Mouse (Mus musculus): ENCODE data around the gene Gm20481. TPM values are rescaled to one million over a fixed set of nuclear protein-coding genes. Genes with fewer than 3 reads are reported as not detected.

Gm20481 gene
- polyA plus RNA-seq, 1 experiment from 2014 or later, result not detected

GRCm38 (mm10) chr17:35016791-35017705 lies 47.3 kb downstream of the Gm20481 start:
- H3K36me3 ChIP-seq (replicated peaks), result peaks cover 63% of the 10 kb centered on the region
- DNase-seq (ENCODE audit: low spot score), result no peak
- no peak overlapping the region for H3K27ac ChIP-seq (replicated peaks)
- WGBS, result 78% methylated on average over 10 of the region's 10 CpGs
- no peaks in the 10 kb centered on the region for H3K9me3 ChIP-seq
- peaks cover 14% of the 10 kb centered on the region for H3K4me1 ChIP-seq
- H3K4me3 ChIP-seq, result peak overlapping the region; percentile 11; the same call in 1 of the 2 replicates
- H3K27me3 ChIP-seq (replicated peaks; ENCODE audit: low read depth, poor library complexity, severe bottlenecking), result no peaks in the 10 kb centered on the region

- Histone ChIP-seq H3K27ac (replicated peaks) (no peak overlapping the region), H3K27me3 (replicated peaks; ENCODE audit: low read depth, poor library complexity, severe bottlenecking) (no peaks in the 10 kb centered on the region), H3K4me1 (peaks cover 15% of the 10 kb centered on the region), H3K4me3 (0 out of 2 replicates have a peak overlapping the region, but pooled peaks have one; percentile 11), H3K36me3 (replicated peaks) (peaks cover 57% of the 10 kb centered on the region), H3K9me3 (no peaks in the 10 kb centered on the region)
- WGBS, result 74% methylated on average over 14 of the region's 14 CpGs
- DNase-seq (ENCODE audit: low spot score), result no peak
Observed at GRCm38 (mm10) chr17:35017706-35018030, 48.0 kb downstream of the Gm20481 start.

- H3K4me1 ChIP-seq, result peaks cover 16% of the 10 kb centered on the region
- no peak overlapping the region for H3K4me3 ChIP-seq
- WGBS, result 86% methylated on average over 3 of the region's 3 CpGs
- no peaks in the 10 kb centered on the region for H3K9me3 ChIP-seq
- 0 out of 2 replicates have a peak overlapping the region, but pooled peaks have one; percentile 3 for H3K27ac ChIP-seq (replicated peaks)
- DNase-seq (ENCODE audit: low spot score), result no peak
- peaks cover 52% of the 10 kb centered on the region for H3K36me3 ChIP-seq (replicated peaks)
- H3K27me3 ChIP-seq (replicated peaks; ENCODE audit: low read depth, poor library complexity, severe bottlenecking), result no peaks in the 10 kb centered on the region
Observed at GRCm38 (mm10) chr17:35018171-35018570, 48.5 kb downstream of the Gm20481 start.

- Histone ChIP-seq H3K4me1 (peaks cover 33% of the 10 kb centered on the region), H3K27me3 (replicated peaks; ENCODE audit: low read depth, poor library complexity, severe bottlenecking) (no peaks in the 10 kb centered on the region), H3K4me3 (peak overlapping the region; percentile 25; the same call in 1 of the 2 replicates), H3K36me3 (replicated peaks) (peaks cover 35% of the 10 kb centered on the region), H3K9me3 (no peaks in the 10 kb centered on the region), H3K27ac (replicated peaks) (no peak overlapping the region)
- no peak for DNase-seq (ENCODE audit: low spot score)
- WGBS, result 82% methylated on average over 11 of the region's 11 CpGs
Observed at GRCm38 (mm10) chr17:35019894-35020293, 50.2 kb downstream of the Gm20481 start.

GRCm38 (mm10) chr17:35020551-35020950 lies 50.8 kb downstream of the Gm20481 start:
- WGBS, result 86% methylated on average over 8 of the region's 8 CpGs
- Histone ChIP-seq H3K4me1 (peaks cover 37% of the 10 kb centered on the region), H3K36me3 (replicated peaks) (peaks cover 28% of the 10 kb centered on the region), H3K27me3 (replicated peaks; ENCODE audit: low read depth, poor library complexity, severe bottlenecking) (no peaks in the 10 kb centered on the region), H3K27ac (replicated peaks) (no peak overlapping the region), H3K9me3 (no peaks in the 10 kb centered on the region), H3K4me3 (peak overlapping the region; percentile 41; the same call in 1 of the 2 replicates)
- DNase-seq (ENCODE audit: low spot score), result no peak

- H3K4me1 ChIP-seq, result peaks cover 44% of the 10 kb centered on the region
- no peaks in the 10 kb centered on the region for H3K9me3 ChIP-seq
- peak overlapping the region; percentile 78 for H3K27ac ChIP-seq (replicated peaks)
- peak overlapping the region; percentile 41 for H3K4me3 ChIP-seq
- peak; percentile 92 for DNase-seq (ENCODE audit: low spot score)
- H3K36me3 ChIP-seq (replicated peaks), result peaks cover 21% of the 10 kb centered on the region
- no peaks in the 10 kb centered on the region for H3K27me3 ChIP-seq (replicated peaks; ENCODE audit: low read depth, poor library complexity, severe bottlenecking)
- WGBS, result 5% methylated on average over 17 of the region's 17 CpGs
Observed at GRCm38 (mm10) chr17:35021163-35021808, 51.6 kb downstream of the Gm20481 start.

Other genes with a start within 250 kb of the Gm20481 start
- not detected in 2 replicates for gene C4b, start 226.0 kb upstream of the Gm20481 start, polyA plus RNA-seq (2016; fragmentation: Nextera tagmentation; extraction: Ambion mirVana)
- not detected in 2 replicates for gene Cyp21a1, start 165.4 kb upstream of the Gm20481 start, polyA plus RNA-seq (2016; fragmentation: Nextera tagmentation; extraction: Ambion mirVana)
- 24.6 and 26.4 TPM in 2 replicates for gene Stk19, start 133.0 kb upstream of the Gm20481 start, polyA plus RNA-seq (2016; fragmentation: Nextera tagmentation; extraction: Ambion mirVana)
- 78.1 and 88.8 TPM in 2 replicates for gene Dxo, start 132.9 kb upstream of the Gm20481 start, polyA plus RNA-seq (2016; fragmentation: Nextera tagmentation; extraction: Ambion mirVana)
- 57.1 and 57.3 TPM in 2 replicates for gene Skiv2l, start 119.7 kb upstream of the Gm20481 start, polyA plus RNA-seq (2016; fragmentation: Nextera tagmentation; extraction: Ambion mirVana)
- 129 and 144 TPM in 2 replicates for gene Nelfe, start 119.5 kb upstream of the Gm20481 start, polyA plus RNA-seq (2016; fragmentation: Nextera tagmentation; extraction: Ambion mirVana)
- 2.1 and 2.6 TPM in 2 replicates for gene Cfb, start 107.4 kb upstream of the Gm20481 start, polyA plus RNA-seq (2016; fragmentation: Nextera tagmentation; extraction: Ambion mirVana)
- 4.8 and 6.2 TPM in 2 replicates for gene Zbtb12, start 90.4 kb upstream of the Gm20481 start, polyA plus RNA-seq (2016; fragmentation: Nextera tagmentation; extraction: Ambion mirVana)
- not detected in 2 replicates for gene Gm20547, start 87.9 kb upstream of the Gm20481 start, polyA plus RNA-seq (2016; fragmentation: Nextera tagmentation; extraction: Ambion mirVana)
- 0.55 and 1.6 TPM in 2 replicates for gene C2, start 71.6 kb upstream of the Gm20481 start, polyA plus RNA-seq (2016; fragmentation: Nextera tagmentation; extraction: Ambion mirVana)
- gene Ehmt2, start 71.4 kb upstream of the Gm20481 start, polyA plus RNA-seq (2016; fragmentation: Nextera tagmentation; extraction: Ambion mirVana), result 96.5 and 103 TPM in 2 replicates
- gene Slc44a4, start 55.4 kb upstream of the Gm20481 start, polyA plus RNA-seq (2016; fragmentation: Nextera tagmentation; extraction: Ambion mirVana), result 0.21 and 0.44 TPM in 2 replicates
- gene Neu1, start 38.7 kb upstream of the Gm20481 start, polyA plus RNA-seq (2016; fragmentation: Nextera tagmentation; extraction: Ambion mirVana), result 14.0 and 19.3 TPM in 2 replicates
- gene Hspa1b, start 10.7 kb upstream of the Gm20481 start, polyA plus RNA-seq (2016; fragmentation: Nextera tagmentation; extraction: Ambion mirVana), result 0.13 and 0.15 TPM in 2 replicates
- 1.3 and 1.9 TPM in 2 replicates for gene Hspa1a, start 2.2 kb downstream of the Gm20481 start, polyA plus RNA-seq (2016; fragmentation: Nextera tagmentation; extraction: Ambion mirVana)
- gene Hspa1l, start 2.8 kb downstream of the Gm20481 start, polyA plus RNA-seq (2016; fragmentation: Nextera tagmentation; extraction: Ambion mirVana), result 1.1 TPM in 2 replicates
- gene Lsm2, start 11.9 kb downstream of the Gm20481 start, polyA plus RNA-seq (2016; fragmentation: Nextera tagmentation; extraction: Ambion mirVana), result 339 and 361 TPM in 2 replicates
- 197 and 223 TPM in 2 replicates for gene Vars, start 31.1 kb downstream of the Gm20481 start, polyA plus RNA-seq (2016; fragmentation: Nextera tagmentation; extraction: Ambion mirVana)
- 0.18 and 0.21 TPM in 2 replicates for gene Vwa7, start 46.7 kb downstream of the Gm20481 start, polyA plus RNA-seq (2016; fragmentation: Nextera tagmentation; extraction: Ambion mirVana)
- 4.2 and 5.6 TPM in 2 replicates for gene Sapcd1, start 58.1 kb downstream of the Gm20481 start, polyA plus RNA-seq (2016; fragmentation: Nextera tagmentation; extraction: Ambion mirVana)
- gene Msh5, start 76.8 kb downstream of the Gm20481 start, polyA plus RNA-seq (2016; fragmentation: Nextera tagmentation; extraction: Ambion mirVana), result 3.9 and 4.4 TPM in 2 replicates
- 190 and 191 TPM in 2 replicates for gene Clic1, start 80.1 kb downstream of the Gm20481 start, polyA plus RNA-seq (2016; fragmentation: Nextera tagmentation; extraction: Ambion mirVana)
- gene Ddah2, start 89.1 kb downstream of the Gm20481 start, polyA plus RNA-seq (2016; fragmentation: Nextera tagmentation; extraction: Ambion mirVana), result 482 and 503 TPM in 2 replicates
- gene Ly6g6c, start 95.5 kb downstream of the Gm20481 start, polyA plus RNA-seq (2016; fragmentation: Nextera tagmentation; extraction: Ambion mirVana), result 0.31 and 0.35 TPM in 2 replicates
- gene Mpig6b, start 96.3 kb downstream of the Gm20481 start, polyA plus RNA-seq (2016; fragmentation: Nextera tagmentation; extraction: Ambion mirVana), result 0.52 and 0.93 TPM in 2 replicates
- gene Ly6g6e, start 107.0 kb downstream of the Gm20481 start, polyA plus RNA-seq (2016; fragmentation: Nextera tagmentation; extraction: Ambion mirVana), result 0.83 and 1.00 TPM in 2 replicates
- 1.3 TPM in 1 of 2 replicates, not detected in the other for gene Ly6g6d, start 108.2 kb downstream of the Gm20481 start, polyA plus RNA-seq (2016; fragmentation: Nextera tagmentation; extraction: Ambion mirVana)
- gene Ly6g6f, start 115.7 kb downstream of the Gm20481 start, polyA plus RNA-seq (2016; fragmentation: Nextera tagmentation; extraction: Ambion mirVana), result 0.51 and 0.62 TPM in 2 replicates
- 59.4 and 60.0 TPM in 2 replicates for gene Abhd16a, start 119.4 kb downstream of the Gm20481 start, polyA plus RNA-seq (2016; fragmentation: Nextera tagmentation; extraction: Ambion mirVana)
- gene Ly6g5c, start 138.4 kb downstream of the Gm20481 start, polyA plus RNA-seq (2016; fragmentation: Nextera tagmentation; extraction: Ambion mirVana), result not detected in 2 replicates
- 1.5 and 1.6 TPM in 2 replicates for gene Ly6g5b, start 145.5 kb downstream of the Gm20481 start, polyA plus RNA-seq (2016; fragmentation: Nextera tagmentation; extraction: Ambion mirVana)
- 32.5 and 33.3 TPM in 2 replicates for gene Gpank1, start 151.5 kb downstream of the Gm20481 start, polyA plus RNA-seq (2016; fragmentation: Nextera tagmentation; extraction: Ambion mirVana)
- gene Csnk2b, start 152.1 kb downstream of the Gm20481 start, polyA plus RNA-seq (2016; fragmentation: Nextera tagmentation; extraction: Ambion mirVana), result 283 and 288 TPM in 2 replicates
- 9.6 and 9.7 TPM in 2 replicates for gene D17H6S53E, start 156.5 kb downstream of the Gm20481 start, polyA plus RNA-seq (2016; fragmentation: Nextera tagmentation; extraction: Ambion mirVana)
- gene Apom, start 162.1 kb downstream of the Gm20481 start, polyA plus RNA-seq (2016; fragmentation: Nextera tagmentation; extraction: Ambion mirVana), result 0.40 and 0.69 TPM in 2 replicates
- gene Bag6, start 165.3 kb downstream of the Gm20481 start, polyA plus RNA-seq (2016; fragmentation: Nextera tagmentation; extraction: Ambion mirVana), result 73.8 and 77.8 TPM in 2 replicates
- 203 and 205 TPM in 2 replicates for gene Prrc2a, start 195.0 kb downstream of the Gm20481 start, polyA plus RNA-seq (2016; fragmentation: Nextera tagmentation; extraction: Ambion mirVana)
- gene Aif1, start 206.2 kb downstream of the Gm20481 start, polyA plus RNA-seq (2016; fragmentation: Nextera tagmentation; extraction: Ambion mirVana), result 2.9 and 3.9 TPM in 2 replicates
- gene Lst1, start 218.5 kb downstream of the Gm20481 start, polyA plus RNA-seq (2016; fragmentation: Nextera tagmentation; extraction: Ambion mirVana), result 2.6 and 6.9 TPM in 2 replicates
- gene Ltb, start 224.5 kb downstream of the Gm20481 start, polyA plus RNA-seq (2016; fragmentation: Nextera tagmentation; extraction: Ambion mirVana), result 0.16 and 0.34 TPM in 2 replicates
- gene Tnf, start 232.1 kb downstream of the Gm20481 start, polyA plus RNA-seq (2016; fragmentation: Nextera tagmentation; extraction: Ambion mirVana), result not detected in 2 replicates
- not detected in 2 replicates for gene Lta, start 235.4 kb downstream of the Gm20481 start, polyA plus RNA-seq (2016; fragmentation: Nextera tagmentation; extraction: Ambion mirVana)

Measured in embryonic facial prominence, embryonic 10.5 days (tissue).